Mouse (Mus musculus): Measurements from ENCODE around the gene Mtor.

GRCm38 (mm10) chr4:148417559-148417958, 30.9 kb upstream of the Mtor start:
- TF ChIP-seq POLR2A (IDR thresholded peaks at IDR 0.05; ENCODE audit: borderline replicate concordance, extremely low read depth, low read depth, low read length) (no peak), CTCF (IDR thresholded peaks at IDR 0.05; ENCODE audit: insufficient read depth, low read length) (no peak)

Measured in lung, adult 2 months (tissue).